Mouse (Mus musculus): ENCODE data around the gene Ramac.

Ramac gene

DNA sequence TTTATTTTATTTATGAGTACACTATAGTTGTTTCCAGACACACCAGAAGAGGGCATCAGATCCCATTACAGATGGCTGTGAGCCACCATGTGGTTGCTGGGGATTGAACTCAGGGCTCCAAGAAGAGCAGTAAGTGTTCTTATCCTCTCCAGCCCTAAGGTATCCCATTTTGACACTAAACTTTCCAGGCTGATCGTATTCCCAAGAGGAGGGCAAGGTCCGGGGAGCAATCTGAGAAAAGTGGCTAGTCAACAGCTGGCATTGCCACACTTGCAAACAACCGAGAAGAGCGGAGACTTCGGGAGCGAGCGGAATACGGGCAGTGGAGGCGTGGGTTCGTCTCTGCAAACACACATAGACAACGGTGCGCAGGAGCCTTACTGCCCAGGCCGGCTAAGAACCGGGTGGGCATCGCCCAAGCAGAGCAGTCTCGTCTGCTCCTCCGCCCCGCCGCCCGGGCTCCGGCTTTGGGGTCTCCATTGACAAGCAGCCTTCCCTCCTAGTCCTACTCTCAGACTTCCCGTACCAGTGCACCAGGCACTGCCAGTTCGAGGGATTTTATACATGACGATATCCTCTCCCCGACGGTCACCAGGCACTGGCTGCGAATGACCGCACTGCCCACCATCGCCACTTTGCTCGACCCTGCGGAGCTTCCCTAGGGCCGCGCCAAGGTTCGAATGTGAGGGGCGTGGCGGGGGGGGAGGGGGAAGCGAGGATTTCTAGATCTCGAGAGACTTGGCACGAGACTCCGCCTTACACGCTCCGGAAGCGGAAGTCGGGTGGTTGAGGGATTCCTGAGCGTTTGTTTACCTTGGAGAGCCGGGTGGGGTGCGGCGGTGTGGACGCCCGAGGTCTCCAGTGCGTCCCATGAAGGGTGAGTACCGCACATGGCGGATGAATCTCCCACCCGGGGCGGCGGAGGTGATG, at the start of gene Ramac:
Gene Ramac, plus strand, starts transcription at position 746 of the 930 bp plus-strand sequence.
- peak; percentile 84 to 87 for DNase-seq (ENCODE audit: low spot score in 2 of 2)

DNA sequence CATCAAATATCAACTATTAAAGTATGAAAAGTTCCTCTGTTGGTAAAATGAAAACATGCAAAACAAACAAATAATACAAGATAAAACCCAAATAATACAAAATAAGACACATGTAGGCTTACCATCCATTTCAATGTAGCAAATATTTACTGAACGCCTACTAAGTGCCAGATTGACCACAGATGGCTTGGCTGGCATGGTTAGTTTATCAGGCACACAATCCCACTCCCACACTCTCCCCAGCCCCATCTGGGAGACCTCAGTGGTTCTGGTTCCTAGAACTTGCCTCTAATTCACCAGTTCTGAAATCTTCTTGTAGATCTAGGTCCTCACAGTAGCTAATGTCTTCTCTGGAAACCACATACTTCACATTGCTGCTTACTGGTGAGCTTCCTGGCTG, 44.1 kb upstream of the Ramac start:
- DNase-seq (ENCODE audit: low spot score in 2 of 2), result no peak

DNA sequence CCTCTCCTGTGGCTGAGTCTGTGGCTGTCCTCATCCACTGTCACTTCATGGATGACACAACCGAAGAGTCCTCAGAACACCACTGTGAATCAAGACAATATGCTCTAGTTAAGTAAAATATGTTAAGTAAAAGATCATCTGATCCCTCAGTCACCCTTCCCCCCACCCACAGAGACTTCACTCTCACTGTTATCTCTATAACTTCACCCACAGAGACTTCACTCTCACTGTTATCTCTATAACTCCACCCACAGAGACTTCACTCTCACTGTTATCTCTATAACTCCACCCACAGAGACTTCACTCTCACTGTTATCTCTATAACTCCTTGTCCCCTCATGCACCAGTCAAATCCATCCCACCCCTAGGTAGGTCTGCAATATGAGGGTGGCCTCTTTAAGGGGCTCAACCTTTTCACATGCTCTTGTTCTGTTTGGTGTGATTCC, 43.5 kb upstream of the Ramac start:
- DNase-seq (ENCODE audit: low spot score in 2 of 2), result no peak

DNA sequence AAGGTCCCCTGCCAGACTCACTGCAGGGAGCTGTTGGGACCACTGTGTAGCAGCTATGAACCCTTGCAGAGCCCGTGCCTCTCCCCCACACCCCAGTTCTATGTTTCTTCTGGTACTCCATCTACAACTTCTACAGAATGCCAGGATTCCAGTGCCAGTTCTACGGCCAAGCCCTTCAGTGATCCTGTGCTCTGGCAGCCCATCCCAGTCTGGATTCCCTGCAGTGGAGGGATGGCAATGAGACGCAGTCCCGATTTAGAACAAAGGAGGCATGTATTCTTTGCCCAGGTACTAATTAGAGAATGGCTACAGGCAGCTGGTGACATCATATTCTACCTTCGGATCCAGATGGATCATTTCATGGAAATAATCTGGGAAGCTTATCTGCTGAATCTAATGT, 41.5 kb upstream of the Ramac start:
- DNase-seq (ENCODE audit: low spot score in 2 of 2), result no peak

DNA sequence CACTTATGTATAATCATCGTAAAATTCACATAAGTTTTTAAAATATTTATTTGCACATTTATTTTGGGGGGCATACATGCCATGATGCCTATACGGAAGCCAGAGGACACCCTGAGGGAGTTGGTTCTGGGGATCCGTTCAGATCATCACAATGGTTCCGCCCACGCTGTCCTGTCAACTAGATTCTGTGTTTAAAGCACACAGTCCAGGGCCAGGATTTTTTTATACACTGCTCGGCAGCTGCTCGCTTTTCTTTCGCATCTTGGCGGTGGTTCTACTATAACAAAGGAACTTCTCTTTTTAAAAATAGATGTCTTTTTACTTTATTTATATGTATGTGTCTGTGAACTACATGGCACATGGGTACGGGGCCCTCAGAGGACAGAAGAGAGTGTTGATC, 38.9 kb upstream of the Ramac start:
- peak in 1 of 2 experiments; percentile 31 for DNase-seq (ENCODE audit: low spot score in 2 of 2)

DNA sequence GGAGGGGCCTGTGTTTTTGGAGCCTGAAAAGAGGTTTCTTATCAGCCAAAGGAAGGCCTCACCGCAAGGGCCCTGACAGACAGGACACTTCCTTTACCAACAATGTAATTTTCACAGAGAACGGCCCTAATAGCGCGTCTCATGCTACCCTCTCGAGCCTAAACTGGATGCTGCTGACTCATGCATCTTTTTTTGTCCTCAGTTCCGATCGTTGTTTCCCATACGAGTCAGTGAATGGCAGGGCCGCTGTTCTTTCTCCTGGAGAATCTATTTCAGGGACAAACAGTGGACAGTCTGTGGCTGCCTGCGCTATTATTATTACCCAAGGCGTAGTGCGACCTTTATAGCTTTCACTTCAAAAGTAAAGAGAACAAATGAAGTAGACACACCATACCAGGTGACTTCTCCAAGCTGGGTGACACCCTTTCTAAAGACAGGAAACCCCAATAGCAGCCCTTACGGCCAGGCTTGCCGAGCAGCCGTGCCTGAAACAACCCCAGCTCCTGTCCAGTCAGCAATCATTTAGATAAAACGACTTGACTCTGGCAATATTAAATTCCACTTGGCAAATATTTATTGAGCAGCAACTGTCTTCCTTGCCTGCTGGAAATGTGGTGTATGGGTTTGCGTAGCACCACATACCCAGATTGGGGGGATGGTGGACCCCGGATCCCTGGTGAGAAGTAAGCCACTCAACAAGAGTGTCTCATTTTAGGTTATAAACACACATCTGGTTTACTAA, 36.6 kb upstream of the Ramac start:
- DNase-seq (ENCODE audit: low spot score in 2 of 2), result peak; percentile 22 to 28

DNA sequence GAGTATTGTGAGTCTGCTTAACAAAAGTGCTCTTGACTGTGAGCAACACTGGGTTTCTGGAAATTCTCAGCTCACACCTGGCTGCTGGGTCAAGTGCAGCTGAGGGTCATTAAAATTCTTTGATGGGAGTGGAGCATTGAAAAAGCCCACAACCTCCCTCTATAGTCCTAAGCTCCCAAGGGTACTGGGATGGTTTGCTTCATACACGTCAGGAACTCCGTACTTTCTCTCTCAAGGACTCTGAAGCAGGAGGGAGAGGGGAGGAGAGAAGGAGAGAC, 36.1 kb upstream of the Ramac start:
- DNase-seq (ENCODE audit: low spot score in 2 of 2), result no peak

DNA sequence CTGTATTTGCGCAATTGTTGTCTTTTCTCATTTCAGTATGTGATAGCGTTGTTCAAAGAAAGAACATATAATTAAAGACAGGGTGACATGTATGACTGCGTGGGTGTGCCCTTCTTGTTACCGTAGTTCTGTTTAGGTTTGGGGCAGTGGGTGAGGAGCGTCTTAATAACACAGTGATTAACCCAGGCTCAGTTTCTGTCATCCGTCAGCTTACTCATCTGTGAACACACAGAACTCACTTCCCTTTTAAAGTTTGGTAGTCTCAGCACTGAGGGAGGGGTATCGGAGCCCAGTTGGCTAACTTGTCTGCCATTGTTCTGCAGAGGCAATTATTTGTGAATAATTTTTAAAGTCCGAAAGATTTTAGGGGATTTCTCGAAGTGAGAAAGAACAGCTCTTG, 35.0 kb upstream of the Ramac start:
- no peak for DNase-seq (ENCODE audit: low spot score in 2 of 2)

DNA sequence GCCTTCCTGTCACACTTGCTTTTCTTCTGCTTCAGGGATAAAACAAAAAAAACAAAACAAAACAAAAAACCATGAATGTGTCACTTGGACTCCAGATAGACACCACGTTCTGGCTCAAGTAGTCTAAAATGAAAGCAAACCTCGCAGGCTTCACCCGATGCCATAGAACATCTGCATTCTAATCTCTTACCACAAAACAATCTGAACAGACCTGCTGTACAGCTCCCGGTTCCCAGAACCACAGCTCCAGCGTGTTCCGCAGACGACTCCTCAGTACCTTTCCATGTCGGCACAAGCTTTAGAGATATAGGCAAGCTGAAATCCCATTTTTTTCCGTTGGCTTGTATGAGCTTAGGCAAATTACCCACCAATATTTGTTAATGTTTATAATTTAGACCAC, 32.9 kb upstream of the Ramac start:
- no peak for DNase-seq (ENCODE audit: low spot score in 2 of 2)

DNA sequence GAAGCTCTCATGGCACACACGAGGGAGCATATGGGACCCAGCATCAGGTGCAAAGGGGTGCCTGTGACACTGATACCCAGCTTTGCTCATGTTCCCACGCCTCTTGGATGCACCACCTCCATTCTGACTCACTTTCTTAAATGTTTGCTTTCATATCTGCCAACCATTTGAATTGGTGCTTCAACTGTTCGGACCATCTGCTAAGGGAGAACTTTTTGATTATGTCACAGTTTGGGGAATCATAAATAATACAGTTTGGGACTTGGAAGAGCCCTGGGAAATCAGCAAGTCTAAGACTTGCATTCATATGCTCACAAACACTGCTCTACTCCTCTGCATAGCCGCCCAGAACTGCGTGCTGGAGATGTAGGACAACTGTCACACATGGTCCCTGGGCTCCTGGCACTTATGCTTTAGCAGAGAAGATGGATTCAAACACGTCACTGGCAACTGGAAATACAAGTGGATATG, 31.5 kb upstream of the Ramac start:
- DNase-seq (ENCODE audit: low spot score in 2 of 2), result peak; percentile 68 to 72

DNA sequence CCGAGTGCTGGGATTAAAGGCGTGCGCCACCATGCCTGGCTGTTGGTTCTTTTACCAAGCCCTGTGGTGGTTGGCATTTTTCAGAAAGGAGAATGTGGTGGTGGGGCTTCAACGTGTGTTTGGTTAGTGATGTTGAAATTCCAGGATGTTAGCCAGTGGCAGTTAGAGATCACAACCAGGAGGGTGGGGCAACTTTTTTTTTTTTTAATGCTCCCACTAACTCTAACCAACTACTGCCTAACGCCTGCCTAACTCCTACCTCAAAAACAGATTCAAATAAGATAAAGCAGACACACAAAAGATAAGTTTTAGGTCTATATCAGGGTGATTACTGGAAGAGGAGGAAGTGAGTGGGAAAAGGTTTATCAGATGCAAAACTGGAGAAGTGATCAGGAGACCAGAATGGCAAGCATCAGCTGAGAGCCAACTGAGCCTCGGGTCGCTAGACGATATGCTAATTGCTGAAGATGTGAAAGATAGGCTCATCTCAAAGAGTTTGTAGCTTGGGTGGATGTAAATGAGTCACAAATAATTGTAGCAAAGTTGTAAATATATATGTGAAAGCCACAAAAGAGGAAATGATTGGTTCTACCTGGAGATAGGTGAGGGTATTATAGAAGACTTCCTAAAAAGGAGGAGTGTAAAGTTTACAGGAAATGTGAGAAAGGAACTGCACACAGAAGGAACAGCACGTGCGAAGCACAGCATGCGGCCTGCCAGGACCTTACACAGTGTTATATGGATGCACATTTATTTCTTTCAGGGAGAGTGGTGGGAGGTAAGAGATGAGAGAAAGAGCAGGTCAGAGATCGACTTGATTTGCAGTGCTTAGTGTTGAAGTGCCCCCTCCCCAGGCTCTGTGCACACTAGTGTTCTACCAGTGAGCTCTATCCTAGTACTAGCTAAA, 30.3 kb upstream of the Ramac start:
- no peak for DNase-seq (ENCODE audit: low spot score in 2 of 2)

DNA sequence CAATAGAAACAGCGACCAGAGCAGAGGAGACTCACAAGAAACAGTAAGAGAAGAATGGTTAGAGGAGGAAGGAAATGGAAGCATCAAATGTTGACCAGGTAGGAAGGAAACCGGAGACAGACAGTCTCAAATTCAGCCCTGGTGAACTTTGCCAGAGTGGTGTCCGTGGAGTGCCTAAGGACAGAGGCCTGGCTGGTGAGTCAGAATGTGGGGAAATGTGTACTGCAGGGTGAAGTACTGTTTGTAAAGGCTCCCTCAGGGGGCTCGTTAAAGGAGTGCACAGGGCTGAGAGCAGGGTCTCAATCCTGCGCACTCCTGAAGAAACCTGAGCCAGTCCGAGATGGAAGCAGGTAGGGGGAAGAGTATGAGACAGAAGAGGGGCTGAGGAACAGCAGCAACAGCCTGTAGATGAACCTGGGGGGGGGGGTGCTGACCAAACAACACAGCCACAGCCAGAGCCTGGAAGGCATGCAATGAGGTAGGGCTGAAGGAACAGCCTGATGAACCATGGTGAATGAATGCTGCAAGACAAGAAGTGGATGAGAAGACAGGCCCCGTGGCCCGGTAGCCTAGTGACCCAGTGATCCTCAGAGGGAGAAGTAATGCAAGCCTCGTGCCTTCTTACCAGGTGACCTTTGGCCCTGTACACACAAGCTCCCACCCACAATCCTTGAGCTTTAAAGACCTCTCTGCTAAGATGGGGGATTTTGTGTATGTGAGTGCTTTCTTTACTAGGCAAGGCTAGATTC, 27.3 kb upstream of the Ramac start:
- no peak for DNase-seq (ENCODE audit: low spot score in 2 of 2)

DNA sequence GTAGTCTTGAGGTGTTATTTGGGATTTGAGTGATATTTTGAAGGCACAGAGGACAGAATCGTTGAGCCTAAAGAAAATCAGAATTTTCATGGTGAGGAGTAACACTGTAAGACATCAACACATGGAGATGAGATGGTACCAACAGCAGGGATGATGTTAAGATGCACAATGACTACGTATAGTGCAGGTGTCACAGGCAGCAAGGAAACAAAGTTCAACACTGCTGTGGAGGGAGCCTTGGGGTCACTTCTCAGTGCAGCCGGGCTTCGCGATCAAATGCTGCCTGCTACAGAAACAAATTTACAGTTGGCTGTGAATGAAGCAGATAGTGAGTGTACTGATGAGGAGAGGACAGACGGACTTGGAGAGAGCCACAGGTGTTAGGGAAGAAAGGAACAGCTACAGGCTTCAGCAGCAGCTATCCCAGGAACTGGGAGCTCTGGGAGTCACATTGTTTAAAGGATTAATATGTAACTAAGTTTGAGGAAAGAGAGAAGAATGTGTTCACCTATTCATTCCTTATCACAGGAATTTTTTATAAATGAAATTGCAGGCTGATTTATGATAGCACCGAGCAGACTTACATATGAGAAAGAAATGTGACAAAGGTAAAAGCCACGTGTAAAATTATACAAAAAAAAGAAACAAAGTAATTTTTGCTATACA, 23.9 kb upstream of the Ramac start:
- DNase-seq (ENCODE audit: low spot score in 2 of 2), result no peak

DNA sequence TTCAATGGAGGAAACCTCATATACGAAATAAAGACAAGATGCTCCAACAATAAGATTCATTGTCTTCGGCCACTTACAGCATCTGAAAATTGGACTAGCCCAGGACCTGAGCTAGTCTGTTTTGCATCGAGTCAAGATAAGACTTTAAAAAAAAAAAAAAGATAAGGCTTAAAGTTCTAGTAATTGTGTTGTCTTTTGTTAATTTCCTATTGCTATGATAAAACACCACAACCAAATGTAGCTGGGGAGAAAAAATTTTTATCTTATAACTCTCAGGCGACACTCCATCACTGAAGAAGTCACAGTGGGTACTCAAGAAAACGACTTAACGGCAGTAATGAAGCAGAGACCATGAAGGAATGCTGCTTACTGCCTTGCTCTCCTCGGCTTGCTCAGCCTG, 22.7 kb upstream of the Ramac start:
- DNase-seq (ENCODE audit: low spot score in 2 of 2), result no peak

DNA sequence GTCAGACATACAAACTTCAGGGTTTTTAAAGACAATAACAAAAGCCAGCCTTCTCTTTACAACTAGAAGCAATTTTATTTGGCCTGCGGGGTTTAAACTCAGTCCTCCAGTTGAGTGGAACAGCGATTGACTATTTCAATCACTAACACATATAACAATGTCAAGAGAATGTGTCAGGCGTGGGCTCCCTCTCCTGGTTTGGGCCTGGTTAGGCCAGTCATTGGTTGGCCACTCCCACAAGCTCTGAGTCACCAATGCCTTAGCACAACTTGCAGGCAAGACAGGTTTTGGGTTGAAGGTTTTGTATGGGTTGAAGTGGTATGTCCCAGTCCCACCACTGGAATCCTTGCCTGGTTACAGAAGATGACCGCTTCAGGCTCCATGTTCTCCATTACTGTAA, 18.6 kb upstream of the Ramac start:
- DNase-seq (ENCODE audit: low spot score in 2 of 2), result no peak

DNA sequence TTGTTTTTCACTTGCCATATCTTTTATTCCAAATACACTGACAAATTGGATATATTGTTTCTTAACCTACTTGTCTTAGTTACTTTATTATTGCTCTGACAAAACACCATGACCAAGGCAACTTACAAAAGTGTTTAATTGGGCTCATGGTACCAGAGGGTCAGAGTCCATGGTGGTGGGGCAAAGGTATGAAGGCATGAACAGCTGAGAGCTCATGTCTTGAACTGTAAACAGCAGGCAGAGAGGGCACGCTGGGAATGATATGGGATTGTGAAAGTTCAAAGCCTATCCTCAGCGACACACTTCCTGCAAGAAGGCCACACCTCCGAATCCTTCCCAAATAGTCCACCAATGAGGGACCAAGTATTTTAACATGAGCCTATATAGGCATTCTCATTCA, 14.8 kb upstream of the Ramac start:
- DNase-seq (ENCODE audit: low spot score in 2 of 2), result no peak

DNA sequence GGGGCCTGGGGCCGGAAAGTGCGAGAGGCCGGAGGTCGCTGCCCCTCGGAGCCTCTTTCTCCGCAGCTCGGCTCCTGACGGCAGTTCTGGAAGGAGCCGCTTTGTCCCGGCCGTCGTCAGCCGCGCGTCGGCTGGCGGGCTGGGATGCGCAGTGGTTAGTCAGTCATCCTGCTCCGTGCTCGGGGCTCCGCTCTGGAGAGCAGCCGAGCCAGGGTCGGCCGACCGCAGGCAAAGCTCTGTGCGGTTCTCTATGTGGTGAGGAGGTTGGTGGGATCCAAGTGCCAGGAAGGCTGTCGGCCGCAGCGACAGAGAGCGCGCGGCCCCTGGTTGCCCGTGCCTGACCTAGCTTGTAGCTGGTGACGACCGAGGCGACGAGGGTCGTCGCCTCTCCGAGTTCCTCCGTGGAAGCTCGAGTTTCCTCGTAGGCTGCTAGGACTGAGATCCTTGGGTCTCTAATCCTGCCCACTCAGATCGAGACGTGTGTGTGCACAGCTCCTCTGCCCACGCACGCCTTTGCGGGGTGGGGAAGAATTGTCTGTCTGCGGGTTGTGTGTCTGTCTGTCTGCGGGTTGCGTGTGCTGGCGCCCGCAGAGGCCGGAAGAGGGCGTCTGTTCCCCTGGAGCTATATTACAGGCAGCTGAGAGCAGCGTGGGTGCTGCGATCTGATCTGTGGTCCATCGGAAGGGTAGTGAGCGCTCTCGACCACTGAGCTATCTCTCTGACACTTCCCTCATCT, 553 bp downstream of the Ramac start:
- no peak for DNase-seq (ENCODE audit: low spot score in 2 of 2)

DNA sequence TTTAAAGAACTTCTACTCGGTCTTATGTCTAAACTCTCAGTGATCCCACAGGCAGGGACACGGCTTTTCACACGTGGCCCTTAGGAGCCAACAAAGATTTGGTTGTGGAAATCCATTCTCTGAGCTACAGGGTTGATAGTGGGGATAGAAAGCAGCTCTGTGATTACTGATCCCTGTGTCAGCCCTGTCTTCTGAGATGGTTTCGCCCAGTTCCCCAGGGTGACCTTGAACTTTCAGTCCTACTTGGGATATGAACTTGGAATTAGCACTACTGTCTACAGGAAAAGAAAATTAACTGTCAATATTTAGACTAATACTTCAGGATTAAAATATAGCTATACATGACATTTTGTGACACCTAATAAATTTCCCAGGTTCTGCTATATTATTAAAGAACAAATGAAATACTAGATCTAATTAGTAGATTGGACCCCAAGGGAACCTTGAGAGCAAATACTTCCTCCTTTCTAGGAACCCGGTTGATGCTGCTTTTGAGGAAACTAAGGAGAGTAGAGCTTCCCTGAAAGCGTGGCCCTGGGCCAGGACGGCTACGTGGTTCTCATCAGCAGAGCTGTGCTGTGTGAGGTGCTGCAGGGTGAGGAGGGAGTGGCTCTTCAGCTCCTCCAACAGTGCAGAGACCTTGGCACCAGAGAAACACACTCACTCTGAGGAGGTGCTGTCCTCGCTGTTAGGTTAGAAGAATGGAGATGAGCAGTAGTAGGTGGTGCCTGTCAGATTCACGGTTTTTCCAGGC, 10.2 kb downstream of the Ramac start:
- DNase-seq (ENCODE audit: low spot score in 2 of 2), result no peak

DNA sequence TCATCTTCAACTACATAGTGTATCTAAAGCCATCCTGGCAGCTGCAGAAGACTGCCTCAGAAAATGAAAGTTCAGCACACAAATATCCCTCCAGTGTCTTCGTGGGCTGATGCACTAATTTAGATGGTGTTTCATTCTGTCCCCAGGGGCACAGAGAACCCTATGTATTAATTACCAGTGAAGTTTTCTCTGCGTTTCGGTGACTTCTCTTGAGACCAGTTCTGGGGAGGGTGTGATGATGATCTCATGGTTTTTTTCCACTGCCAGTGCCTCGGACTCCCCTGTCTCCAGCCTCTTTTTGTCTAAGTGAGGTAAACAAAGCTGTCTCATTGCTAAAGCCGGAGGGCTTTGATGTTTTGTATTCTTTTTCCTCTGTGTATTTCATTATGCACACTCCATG, 12.6 kb downstream of the Ramac start:
- no peak for DNase-seq (ENCODE audit: low spot score in 2 of 2)

Measured in right cerebral cortex, adult 2 months (tissue).